8 mouse cellular contexts compared by ENCODE assay signal in the genomic region with DNA sequence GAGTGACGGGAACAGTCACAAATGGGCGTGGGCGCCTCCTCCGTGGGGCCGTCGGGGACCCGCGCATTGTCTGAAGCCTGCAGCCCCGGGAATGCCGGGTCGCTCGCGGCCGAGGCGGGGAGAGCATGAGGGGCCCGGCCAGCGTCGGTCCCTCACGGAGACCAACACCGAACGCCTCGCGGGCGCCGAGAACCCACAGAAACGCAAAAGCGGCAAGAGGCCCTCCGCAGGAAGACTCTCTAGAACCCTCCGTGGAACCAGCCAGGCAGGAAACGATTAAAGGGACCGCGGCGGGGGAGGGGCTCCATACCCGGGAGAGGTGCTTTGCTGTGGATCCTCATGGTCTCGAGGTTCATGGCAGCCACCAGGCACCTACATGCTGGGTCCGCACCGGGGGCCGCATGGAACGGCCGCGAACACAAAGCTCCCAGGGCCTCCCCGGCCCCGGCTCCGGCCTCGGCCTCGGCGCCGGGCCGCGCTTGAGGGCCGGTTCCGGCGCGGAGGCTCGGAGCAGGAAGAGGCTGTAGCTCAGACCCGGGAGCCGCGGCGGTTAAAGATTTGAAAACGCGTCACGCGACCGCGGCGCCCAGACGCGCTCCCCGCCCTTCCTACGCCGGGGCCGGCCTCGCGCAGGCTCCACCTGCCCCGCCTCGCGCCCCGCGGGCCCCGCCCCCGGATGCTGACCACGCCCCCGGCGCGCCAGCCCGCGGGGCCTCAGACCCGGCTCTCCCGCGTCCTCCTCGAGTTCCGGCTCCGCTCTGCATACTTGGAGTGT. TPM values are rescaled to one million over a fixed set of nuclear protein-coding genes. Genes with fewer than 3 reads are reported as not detected.
DNase-seq lines count a peak whose midpoint lies in the region; ATAC-seq and TF ChIP-seq lines count a peak whose summit lies in the region.

TSS of gene Dbf4 (minus strand) at position 560 of the 775 bp plus-strand sequence.
TSS of gene Slc25a40 (plus strand) at position 694 of the 775 bp plus-strand sequence.

- H3K36me3 ChIP-seq in embryonic facial prominence, embryonic 14.5 days (ENCODE audit: control insufficient read depth, insufficient read depth, low read length) = peaks cover 22% of the 10 kb centered on the region
- peaks cover 24% of the 10 kb centered on the region for H3K36me3 ChIP-seq in limb, embryonic 13.5 days
- H3K36me3 ChIP-seq in midbrain, embryonic 15.5 days (replicated peaks) = 0 out of 2 replicates have a peak, but pooled peaks cover 2% of the 10 kb centered on the region

- peak; percentile 94 for DNase-seq in A20 (ENCODE audit: low read depth, low spot score)
- DNase-seq in embryonic facial prominence, embryonic 14.5 days (ENCODE audit: low spot score) = peak; percentile 96
- DNase-seq in heart, adult 8-10 months (ENCODE audit: low spot score) = peak; percentile 88
- peak; percentile 90 for DNase-seq in kidney, adult 8-10 months
- peak; percentile 90 to 95 for DNase-seq in spleen, adult 18-20 months

- no peaks in the 10 kb centered on the region for H3K27me3 ChIP-seq in embryonic facial prominence, embryonic 14.5 days (replicated peaks; ENCODE audit: control insufficient read depth, insufficient read depth, low read length)
- H3K27me3 ChIP-seq in limb, embryonic 13.5 days = no peaks in the 10 kb centered on the region
- H3K27me3 ChIP-seq in midbrain, embryonic 15.5 days (replicated peaks) = no peaks in the 10 kb centered on the region

- WGBS in bone marrow, adult 2 months = under 1% methylated on average over 93 of the region's 93 CpGs
- 0% methylated on average over 31 of the region's 93 CpGs for WGBS in embryonic facial prominence, embryonic 14.5 days
- WGBS in limb, embryonic 13.5 days = under 1% methylated on average over 88 of the region's 93 CpGs
- 0% methylated on average over 93 of the region's 93 CpGs for WGBS in midbrain, embryonic 15.5 days

- peak within 1 kb of the TSS; percentile 98 for H3K4me3 ChIP-seq in bone marrow, adult 2 months (replicated peaks; ENCODE audit: control insufficient read depth, low read depth, low read length)
- peak within 1 kb of the TSS; percentile 88 for H3K4me3 ChIP-seq in embryonic facial prominence, embryonic 14.5 days (ENCODE audit: low read depth, low read length)
- peak within 1 kb of the TSS; percentile 84 for H3K4me3 ChIP-seq in limb, embryonic 13.5 days
- H3K4me3 ChIP-seq in midbrain, embryonic 15.5 days = peak within 1 kb of the TSS; percentile 94

- H3K9ac ChIP-seq in embryonic facial prominence, embryonic 14.5 days (ENCODE audit: low read depth, low read length) = peak within 1 kb of the TSS; percentile 90
- peak within 1 kb of the TSS; percentile 86 for H3K9ac ChIP-seq in limb, embryonic 13.5 days
- H3K9ac ChIP-seq in midbrain, embryonic 15.5 days = peak within 1 kb of the TSS; percentile 63

- H3K4me1 ChIP-seq in bone marrow, adult 2 months (ENCODE audit: control insufficient read depth, insufficient read depth, low read length) = no peaks in the 10 kb centered on the region; the same call in 1 of the 2 replicates
- peaks cover 10% of the 10 kb centered on the region; the same call in 1 of the 2 replicates for H3K4me1 ChIP-seq in embryonic facial prominence, embryonic 14.5 days (ENCODE audit: control insufficient read depth, insufficient read depth, low read length)
- H3K4me1 ChIP-seq in limb, embryonic 13.5 days = peaks cover 16% of the 10 kb centered on the region
- H3K4me1 ChIP-seq in midbrain, embryonic 15.5 days = peaks cover 11% of the 10 kb centered on the region

- no peak for TF ChIP-seq CTCF in bone marrow, adult 2 months (IDR thresholded peaks at IDR 0.05; ENCODE audit: control insufficient read depth, insufficient read depth, low read length)

- peak; percentile 21; the same call in 1 of the 2 replicates for TF ChIP-seq POLR2A in bone marrow, adult 2 months (IDR thresholded peaks at IDR 0.05; ENCODE audit: borderline replicate concordance, control insufficient read depth, low read depth, low read length)

- H3K27ac ChIP-seq in bone marrow, adult 2 months (ENCODE audit: control insufficient read depth, insufficient read depth, low read depth, low read length, poor library complexity) = peak within 1 kb of the TSS; percentile 88
- peak within 1 kb of the TSS; percentile 89 for H3K27ac ChIP-seq in embryonic facial prominence, embryonic 14.5 days (replicated peaks; ENCODE audit: low read depth, low read length)
- H3K27ac ChIP-seq in limb, embryonic 13.5 days = peak within 1 kb of the TSS; percentile 84
- H3K27ac ChIP-seq in midbrain, embryonic 15.5 days = peak within 1 kb of the TSS; percentile 82

- H3K4me2 ChIP-seq in embryonic facial prominence, embryonic 14.5 days (ENCODE audit: low read depth, low read length) = peak within 1 kb of the TSS; percentile 81
- peak within 1 kb of the TSS; percentile 75 for H3K4me2 ChIP-seq in limb, embryonic 13.5 days (replicated peaks)
- H3K4me2 ChIP-seq in midbrain, embryonic 15.5 days = peak within 1 kb of the TSS; percentile 94

- peak; percentile 98 for ATAC-seq in embryonic facial prominence, embryonic 14.5 days (ENCODE audit: low read depth)
- peak; percentile 98 for ATAC-seq in limb, embryonic 13.5 days (ENCODE audit: low FRiP score, low read depth)
- peak; percentile 98 for ATAC-seq in midbrain, embryonic 15.5 days (replicated peaks)

- H3K9me3 ChIP-seq in embryonic facial prominence, embryonic 14.5 days (ENCODE audit: control insufficient read depth, low read length) = no peaks in the 10 kb centered on the region
- H3K9me3 ChIP-seq in limb, embryonic 13.5 days = no peaks in the 10 kb centered on the region
- no peaks in the 10 kb centered on the region for H3K9me3 ChIP-seq in midbrain, embryonic 15.5 days

RNA-seq across cellular contexts. Expression of gene Dbf4, which starts in this region (rescaled TPM):
- 32.4 and 49.5 TPM in 2 replicates for polyA plus RNA-seq in bone marrow, adult 2 months (2011; ENCODE audit: insufficient read depth, insufficient read length, low replicate concordance, missing spikeins)
- 36.6 and 37.4 TPM in 2 replicates for polyA plus RNA-seq in embryonic facial prominence, embryonic 14.5 days (2014; fragmentation: Nextera tagmentation; extraction: Ambion mirVana)
- total RNA-seq in heart, adult 8-10 months (2022) = 1 to 10 TPM in 2 of 4 experiments, under 1 TPM in 2; 0.63 to 1.3 (median 0.90) TPM
- 38.8 and 39.2 TPM in 2 replicates for polyA plus RNA-seq in limb, embryonic 13.5 days (2015; fragmentation: Nextera tagmentation; extraction: Ambion mirVana)
- 9.6 and 9.7 TPM in 2 replicates for polyA plus RNA-seq in midbrain, embryonic 15.5 days (2015; fragmentation: Nextera tagmentation; extraction: Ambion mirVana)

RNA-seq across cellular contexts. Expression of gene Slc25a40, which starts in this region (rescaled TPM):
- 4.5 and 7.3 TPM in 2 replicates for polyA plus RNA-seq in bone marrow, adult 2 months (2011; ENCODE audit: insufficient read depth, insufficient read length, low replicate concordance, missing spikeins)
- 12.9 and 13.1 TPM in 2 replicates for polyA plus RNA-seq in embryonic facial prominence, embryonic 14.5 days (2014; fragmentation: Nextera tagmentation; extraction: Ambion mirVana)
- 10 to 100 TPM in 1 of 4 experiments, 1 to 10 TPM in 3; 6.3 to 11.7 (median 8.7) TPM for total RNA-seq in heart, adult 8-10 months (2022)
- 13.4 and 14.3 TPM in 2 replicates for polyA plus RNA-seq in limb, embryonic 13.5 days (2015; fragmentation: Nextera tagmentation; extraction: Ambion mirVana)
- polyA plus RNA-seq in midbrain, embryonic 15.5 days (2015; fragmentation: Nextera tagmentation; extraction: Ambion mirVana) = 7.2 and 7.4 TPM in 2 replicates

Comparison
In these comparisons a context has a peak if more than half of its experiments do, and no peak if none do; other contexts are left out.
1. Peak in every context shown above with its lines: DNase-seq, ATAC-seq, H3K4me3 ChIP-seq and H3K27ac ChIP-seq.